Mouse (Mus musculus): ENCODE data around the gene 2410004P03Rik. TPM values are rescaled to one million over a fixed set of nuclear protein-coding genes. Genes with fewer than 3 reads are reported as not detected.
"Not testable (repeated sequence)": the region's sequence is repeated elsewhere in the genome, so short reads cannot be mapped to it uniquely, and the experiment has no call there.

Gene 2410004P03Rik
- polyA plus RNA-seq, 1 experiment from 2014 or later, result 3.4 TPM

GRCm38 (mm10) chr12:17033464-17033841, 21.9 kb upstream of the 2410004P03Rik start:
- Histone ChIP-seq H3K27ac (replicated peaks; ENCODE audit: low read depth, low read length) (no peak overlapping the region), H3K4me2 (ENCODE audit: low read length) (no peak overlapping the region), H3K4me3 (replicated peaks; ENCODE audit: low read depth, low read length) (no peak overlapping the region), H3K27me3 (ENCODE audit: control insufficient read depth, insufficient read depth, low read length) (no peaks in the 10 kb centered on the region), H3K9me3 (ENCODE audit: control insufficient read depth, low read length) (no peaks in the 10 kb centered on the region), H3K36me3 (ENCODE audit: control insufficient read depth, insufficient read depth, low read length) (no peaks in the 10 kb centered on the region), H3K4me1 (ENCODE audit: control insufficient read depth, insufficient read depth, low read length) (no peaks in the 10 kb centered on the region), H3K9ac (replicated peaks; ENCODE audit: low read length) (no peak overlapping the region)
- peak; percentile 14; the same call in 1 of the 2 replicates for ATAC-seq (ENCODE audit: low FRiP score, low TSS enrichment)
- WGBS, result 82% methylated on average over 9 of the region's 9 CpGs
- no peak for DNase-seq

- no peaks in the 10 kb centered on the region for H3K27me3 ChIP-seq (ENCODE audit: control insufficient read depth, insufficient read depth, low read length)
- 41% methylated on average over 13 of the region's 13 CpGs for WGBS
- ATAC-seq (ENCODE audit: low FRiP score, low TSS enrichment), result peak; percentile 59; the same call in 1 of the 2 replicates
Measured at GRCm38 (mm10) chr12:17032694-17033463, 21.4 kb upstream of the 2410004P03Rik start.

GRCm38 (mm10) chr12:17024554-17025110, 13.1 kb upstream of the 2410004P03Rik start:
- H3K9ac ChIP-seq (replicated peaks; ENCODE audit: low read length), result no peak overlapping the region
- no peaks in the 10 kb centered on the region for H3K36me3 ChIP-seq (ENCODE audit: control insufficient read depth, insufficient read depth, low read length)
- no peaks in the 10 kb centered on the region for H3K27me3 ChIP-seq (ENCODE audit: control insufficient read depth, insufficient read depth, low read length)
- ATAC-seq (ENCODE audit: low FRiP score, low TSS enrichment) (no peak), DNase-seq (no peak)
- WGBS, result 94% methylated on average over 6 of the region's 6 CpGs
- no peaks in the 10 kb centered on the region for H3K4me1 ChIP-seq (ENCODE audit: control insufficient read depth, insufficient read depth, low read length)
- no peaks in the 10 kb centered on the region for H3K9me3 ChIP-seq (ENCODE audit: control insufficient read depth, low read length)
- H3K4me2 ChIP-seq (ENCODE audit: low read length), result no peak overlapping the region
- H3K4me3 ChIP-seq (replicated peaks; ENCODE audit: low read depth, low read length), result no peak overlapping the region
- no peak overlapping the region for H3K27ac ChIP-seq (replicated peaks; ENCODE audit: low read depth, low read length)

More at GRCm38 (mm10) chr12:17032694-17033463, 21.4 kb upstream of the 2410004P03Rik start:
- no peak overlapping the region for H3K9ac ChIP-seq (replicated peaks; ENCODE audit: low read length)
- peak; percentile 96 for DNase-seq
- no peaks in the 10 kb centered on the region for H3K36me3 ChIP-seq (ENCODE audit: control insufficient read depth, insufficient read depth, low read length)
- no peak overlapping the region for H3K4me3 ChIP-seq (replicated peaks; ENCODE audit: low read depth, low read length)
- H3K4me1 ChIP-seq (ENCODE audit: control insufficient read depth, insufficient read depth, low read length), result no peaks in the 10 kb centered on the region
- H3K4me2 ChIP-seq (ENCODE audit: low read length), result no peak overlapping the region
- no peaks in the 10 kb centered on the region for H3K9me3 ChIP-seq (ENCODE audit: control insufficient read depth, low read length)
- H3K27ac ChIP-seq (replicated peaks; ENCODE audit: low read depth, low read length), result no peak overlapping the region

GRCm38 (mm10) chr12:17022145-17022544, 10.6 kb upstream of the 2410004P03Rik start:
- Histone ChIP-seq H3K4me1 (ENCODE audit: control insufficient read depth, insufficient read depth, low read length) (no peaks in the 10 kb centered on the region), H3K36me3 (ENCODE audit: control insufficient read depth, insufficient read depth, low read length) (no peaks in the 10 kb centered on the region), H3K4me2 (ENCODE audit: low read length) (no peak overlapping the region), H3K9ac (replicated peaks; ENCODE audit: low read length) (no peak overlapping the region), H3K4me3 (replicated peaks; ENCODE audit: low read depth, low read length) (no peak overlapping the region), H3K27ac (replicated peaks; ENCODE audit: low read depth, low read length) (no peak overlapping the region), H3K27me3 (ENCODE audit: control insufficient read depth, insufficient read depth, low read length) (no peaks in the 10 kb centered on the region), H3K9me3 (ENCODE audit: control insufficient read depth, low read length) (no peaks in the 10 kb centered on the region)
- no peak for ATAC-seq (ENCODE audit: low FRiP score, low TSS enrichment)
- no peak for DNase-seq
- WGBS, result 84% methylated on average over 4 of the region's 4 CpGs

GRCm38 (mm10) chr12:17021125-17021524, 9.6 kb upstream of the 2410004P03Rik start:
- H3K4me3 ChIP-seq (replicated peaks; ENCODE audit: low read depth, low read length); H3K9ac ChIP-seq (replicated peaks; ENCODE audit: low read length); ATAC-seq (ENCODE audit: low FRiP score, low TSS enrichment); H3K27ac ChIP-seq (replicated peaks; ENCODE audit: low read depth, low read length); H3K9me3 ChIP-seq (ENCODE audit: control insufficient read depth, low read length); DNase-seq; H3K4me2 ChIP-seq (ENCODE audit: low read length); H3K27me3 ChIP-seq (ENCODE audit: control insufficient read depth, insufficient read depth, low read length); H3K4me1 ChIP-seq (ENCODE audit: control insufficient read depth, insufficient read depth, low read length); H3K36me3 ChIP-seq (ENCODE audit: control insufficient read depth, insufficient read depth, low read length): not testable (repeated sequence)
- WGBS, result 91% methylated on average over 4 of the region's 4 CpGs

- Histone ChIP-seq H3K4me3 (replicated peaks; ENCODE audit: low read depth, low read length) (no peak overlapping the region), H3K9ac (replicated peaks; ENCODE audit: low read length) (no peak overlapping the region), H3K9me3 (ENCODE audit: control insufficient read depth, low read length) (no peaks in the 10 kb centered on the region), H3K36me3 (ENCODE audit: control insufficient read depth, insufficient read depth, low read length) (no peaks in the 10 kb centered on the region), H3K27ac (replicated peaks; ENCODE audit: low read depth, low read length) (no peak overlapping the region), H3K27me3 (ENCODE audit: control insufficient read depth, insufficient read depth, low read length) (no peaks in the 10 kb centered on the region), H3K4me2 (ENCODE audit: low read length) (no peak overlapping the region), H3K4me1 (ENCODE audit: control insufficient read depth, insufficient read depth, low read length) (no peaks in the 10 kb centered on the region)
- WGBS, result 31% methylated on average over 4 of the region's 4 CpGs
- DNase-seq (peak; percentile 78), ATAC-seq (ENCODE audit: low FRiP score, low TSS enrichment) (no peak)
Measured at GRCm38 (mm10) chr12:17018468-17018867, 6.9 kb upstream of the 2410004P03Rik start.

GRCm38 (mm10) chr12:17015711-17016110, 4.2 kb upstream of the 2410004P03Rik start:
- Histone ChIP-seq H3K36me3 (ENCODE audit: control insufficient read depth, insufficient read depth, low read length) (no peaks in the 10 kb centered on the region), H3K4me3 (replicated peaks; ENCODE audit: low read depth, low read length) (no peak overlapping the region), H3K27ac (replicated peaks; ENCODE audit: low read depth, low read length) (no peak overlapping the region), H3K9ac (replicated peaks; ENCODE audit: low read length) (no peak overlapping the region), H3K4me1 (ENCODE audit: control insufficient read depth, insufficient read depth, low read length) (peaks cover 3% of the 10 kb centered on the region; the same call in 1 of the 2 replicates), H3K9me3 (ENCODE audit: control insufficient read depth, low read length) (no peaks in the 10 kb centered on the region), H3K27me3 (ENCODE audit: control insufficient read depth, insufficient read depth, low read length) (no peaks in the 10 kb centered on the region), H3K4me2 (ENCODE audit: low read length) (no peak overlapping the region)
- 84% methylated on average over 2 of the region's 2 CpGs for WGBS
- ATAC-seq (ENCODE audit: low FRiP score, low TSS enrichment) (no peak), DNase-seq (no peak)

- H3K4me1 ChIP-seq (ENCODE audit: control insufficient read depth, insufficient read depth, low read length), result peaks cover 3% of the 10 kb centered on the region; the same call in 1 of the 2 replicates
- H3K4me2 ChIP-seq (ENCODE audit: low read length), result no peak overlapping the region
- no peak overlapping the region for H3K27ac ChIP-seq (replicated peaks; ENCODE audit: low read depth, low read length)
- no peaks in the 10 kb centered on the region for H3K36me3 ChIP-seq (ENCODE audit: control insufficient read depth, insufficient read depth, low read length)
- DNase-seq (no peak), ATAC-seq (ENCODE audit: low FRiP score, low TSS enrichment) (no peak)
- no peak overlapping the region for H3K4me3 ChIP-seq (replicated peaks; ENCODE audit: low read depth, low read length)
- no peaks in the 10 kb centered on the region for H3K27me3 ChIP-seq (ENCODE audit: control insufficient read depth, insufficient read depth, low read length)
- H3K9ac ChIP-seq (replicated peaks; ENCODE audit: low read length), result no peak overlapping the region
- H3K9me3 ChIP-seq (ENCODE audit: control insufficient read depth, low read length), result no peaks in the 10 kb centered on the region
- WGBS, result 71% methylated on average over 2 of the region's 2 CpGs
Measured at GRCm38 (mm10) chr12:17012067-17012899, 756 bp upstream of the 2410004P03Rik start.

Measured in midbrain, embryonic 14.5 days (tissue).